Mouse (Mus musculus) frontal cortex, postnatal 10 days (tissue): ENCODE data around the gene Gpr176.

Source experiments
- DNase-seq, 2 experiments: peaks; one replicate each; pipeline ENCODE4 v3.0.0; 2022; ENCODE audit warnings: low spot score in 2 of 2, mixed read lengths in 1 of 2

The Gpr176 gene

DNA sequence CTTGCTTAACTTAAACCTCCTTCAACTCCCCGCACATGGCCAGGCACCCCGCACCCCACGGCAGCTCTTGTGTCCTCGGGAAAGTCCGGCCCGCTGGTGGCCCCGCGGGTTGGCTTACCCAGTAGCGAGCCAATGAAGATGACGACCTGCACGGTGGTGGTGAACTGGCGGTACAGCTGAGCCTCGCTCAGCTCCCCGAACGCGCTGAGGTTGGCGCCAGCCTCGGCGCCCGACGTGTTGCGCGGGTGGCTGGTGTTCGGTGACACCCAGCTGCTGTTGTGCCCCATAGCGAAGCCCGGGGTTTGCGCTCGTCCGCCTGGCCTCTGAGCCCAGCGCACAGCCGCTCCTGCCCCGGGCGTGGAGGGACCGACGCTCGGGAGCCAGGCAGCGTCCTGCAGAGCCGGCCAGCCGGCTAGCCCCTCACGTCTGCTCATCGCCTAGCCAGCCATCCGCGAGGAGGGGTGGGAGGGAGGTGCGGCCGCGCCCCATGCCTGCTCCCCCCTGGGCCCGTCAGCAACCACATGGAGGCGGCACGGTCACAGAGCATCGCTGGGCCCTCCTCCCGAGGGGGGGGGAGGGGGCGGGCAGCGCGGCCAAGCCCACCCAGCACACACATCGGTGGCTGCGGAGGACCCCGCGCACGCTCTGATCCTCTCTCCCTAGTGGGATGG, at the start of gene Gpr176:
Gpr176 (minus strand) TSS at position 519 of the 671 bp plus-strand sequence.
- peak; percentile 53 to 55 for DNase-seq

DNA sequence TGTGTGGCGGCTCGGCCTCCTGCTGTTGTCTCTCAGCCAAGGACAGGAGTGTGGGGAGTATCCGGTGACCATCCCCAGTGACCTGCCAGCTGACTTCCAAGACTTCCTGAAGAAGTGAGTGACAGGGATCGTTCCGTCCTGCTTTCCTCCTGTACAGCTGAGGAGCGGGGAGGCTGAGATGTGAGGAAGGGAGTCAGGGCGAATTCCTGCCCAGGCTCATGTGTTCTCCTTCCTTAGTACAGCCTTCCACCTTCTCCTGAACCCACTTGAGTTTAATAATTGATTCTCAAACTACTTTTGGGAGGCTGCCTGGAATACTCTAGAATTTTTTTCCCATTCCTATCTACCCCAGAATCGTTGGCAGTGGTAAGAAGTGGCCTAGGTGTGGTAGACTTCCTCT, 49.2 kb upstream of the Gpr176 start:
- DNase-seq, result no peak

DNA sequence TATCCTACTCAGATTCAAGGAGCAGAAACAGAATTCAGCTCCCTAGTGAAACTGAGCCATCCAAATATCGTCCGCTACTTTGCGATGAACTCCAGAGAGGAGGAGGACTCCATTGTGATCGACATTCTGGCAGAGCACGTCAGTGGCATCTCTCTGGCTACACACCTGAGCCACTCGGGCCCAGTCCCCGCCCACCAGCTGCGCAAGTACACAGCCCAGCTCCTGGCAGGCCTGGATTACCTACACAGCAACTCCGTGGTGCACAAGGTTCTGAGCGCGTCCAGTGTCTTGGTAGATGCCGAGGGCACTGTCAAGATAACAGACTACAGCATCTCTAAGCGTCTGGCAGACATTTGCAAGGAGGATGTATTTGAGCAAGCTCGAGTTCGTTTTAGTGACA, 48.7 kb upstream of the Gpr176 start:
- DNase-seq, result no peak

DNA sequence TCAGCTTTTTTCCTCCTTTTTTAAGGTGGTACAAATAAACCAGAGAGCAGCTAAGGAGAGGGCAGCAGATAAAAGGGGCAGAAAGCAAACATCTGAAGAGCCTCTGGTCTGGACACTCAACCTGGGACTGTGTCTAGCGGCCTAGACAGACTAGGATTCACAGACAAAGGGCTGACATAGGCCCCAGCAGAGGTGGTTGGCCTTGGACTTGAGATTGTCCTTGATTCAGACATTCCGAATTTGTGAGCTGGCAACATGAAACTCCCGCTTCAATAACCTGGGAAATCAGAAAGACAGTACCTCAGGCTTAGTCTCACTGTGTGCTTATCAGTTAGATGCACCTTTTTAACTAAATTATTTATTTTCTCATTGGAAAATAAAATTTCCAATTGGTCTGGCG, 44.9 kb upstream of the Gpr176 start:
- DNase-seq, result no peak

DNA sequence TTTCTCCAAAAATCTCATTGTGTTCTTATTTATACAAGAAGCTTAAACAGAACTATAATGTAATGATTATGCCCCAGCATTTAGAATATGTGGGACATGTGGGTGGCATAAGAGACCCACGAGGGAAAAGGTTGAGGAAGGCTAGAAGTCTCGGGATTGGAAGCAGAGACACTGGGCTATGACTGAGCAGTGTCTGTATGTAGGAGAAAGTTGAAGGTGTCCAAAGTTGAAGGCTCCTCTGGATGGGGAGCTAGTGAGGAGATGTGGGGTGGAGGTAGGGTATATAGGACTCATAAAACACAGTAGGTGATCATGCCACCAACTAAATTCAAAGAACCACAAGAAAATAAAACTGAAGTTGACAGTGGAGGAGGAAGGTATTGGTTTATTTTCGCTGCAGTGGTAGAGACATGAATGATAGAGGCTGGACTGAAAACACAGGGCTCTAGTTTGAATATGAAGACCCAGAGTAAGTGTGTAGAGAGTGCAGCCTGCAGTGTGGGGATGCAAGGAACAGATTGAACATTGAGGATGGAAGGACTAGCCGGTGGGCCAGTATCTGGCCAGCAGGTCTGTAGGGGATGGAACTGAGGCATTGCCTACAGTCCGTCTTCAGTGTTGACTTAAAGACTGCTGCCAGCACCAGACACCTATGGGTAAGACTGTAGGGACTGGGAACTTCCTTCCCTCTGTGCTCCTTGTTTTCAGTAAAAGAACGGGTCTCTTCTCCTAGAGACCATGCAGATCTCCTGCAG, 42.6 kb upstream of the Gpr176 start:
- no peak for DNase-seq

DNA sequence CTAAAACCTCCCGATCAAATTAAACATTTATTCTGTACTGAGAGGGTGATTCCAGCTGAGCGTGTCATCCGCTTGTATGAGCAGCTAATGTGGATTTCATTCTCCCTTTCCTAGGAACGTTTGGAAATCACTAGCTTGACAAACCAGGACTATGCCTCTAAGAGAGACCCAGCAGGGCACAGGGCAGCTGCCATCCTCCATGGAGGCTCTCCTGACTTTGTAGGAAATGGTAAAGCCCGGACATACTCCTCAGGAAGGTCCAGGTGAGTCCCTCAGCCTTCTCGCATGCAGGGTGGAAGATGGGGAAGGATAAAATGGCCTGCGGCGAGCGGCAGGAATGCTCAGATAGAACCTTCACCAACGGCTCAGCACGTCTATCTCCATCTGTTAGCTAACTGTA, 39.6 kb upstream of the Gpr176 start:
- no peak for DNase-seq

DNA sequence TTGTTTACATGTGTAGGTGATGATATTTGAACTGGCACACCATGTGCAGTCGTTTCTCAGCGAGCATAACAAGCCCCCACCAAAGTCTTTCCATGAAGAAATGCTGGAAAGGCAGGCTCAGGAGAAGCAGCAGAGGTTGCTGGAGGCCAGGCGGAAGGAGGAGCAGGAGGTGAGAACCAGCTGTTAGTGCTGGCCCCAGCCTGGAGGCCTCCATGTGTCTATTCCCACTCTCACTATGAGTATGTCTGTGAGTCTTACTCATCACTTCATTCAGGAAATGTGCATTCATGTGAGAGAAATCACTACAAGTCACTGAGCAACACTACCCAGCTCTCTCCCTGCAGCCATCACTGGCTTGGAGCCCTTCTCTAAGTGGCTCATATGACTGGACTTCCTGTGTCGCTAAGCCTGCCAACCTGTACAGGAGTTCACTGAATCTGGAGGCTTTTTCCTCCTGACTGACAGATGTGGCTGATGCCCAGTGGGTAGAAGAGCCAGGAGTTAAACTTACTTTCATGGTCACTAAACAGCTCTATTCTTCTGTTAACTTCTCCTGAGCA, 35.2 kb upstream of the Gpr176 start:
- no peak for DNase-seq

DNA sequence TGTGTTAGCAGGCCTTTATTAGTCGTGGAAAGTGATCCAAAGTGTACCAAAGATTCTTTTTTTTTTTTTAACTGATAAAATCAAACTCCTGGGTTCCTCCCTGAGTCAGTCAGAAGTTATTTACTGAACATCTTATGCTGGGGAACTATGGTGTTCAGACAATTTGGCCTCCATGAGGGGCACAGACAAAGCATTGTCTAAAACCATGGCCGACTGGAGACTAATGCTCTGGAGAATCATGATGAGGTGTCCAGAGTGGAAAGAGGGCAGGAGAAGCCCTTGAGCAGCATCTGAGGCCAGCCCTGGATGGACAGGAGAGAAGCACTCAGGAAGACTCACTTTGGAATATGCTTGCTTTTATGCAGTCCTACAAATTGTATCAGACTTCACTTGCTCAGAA, 33.6 kb upstream of the Gpr176 start:
- DNase-seq, result no peak

DNA sequence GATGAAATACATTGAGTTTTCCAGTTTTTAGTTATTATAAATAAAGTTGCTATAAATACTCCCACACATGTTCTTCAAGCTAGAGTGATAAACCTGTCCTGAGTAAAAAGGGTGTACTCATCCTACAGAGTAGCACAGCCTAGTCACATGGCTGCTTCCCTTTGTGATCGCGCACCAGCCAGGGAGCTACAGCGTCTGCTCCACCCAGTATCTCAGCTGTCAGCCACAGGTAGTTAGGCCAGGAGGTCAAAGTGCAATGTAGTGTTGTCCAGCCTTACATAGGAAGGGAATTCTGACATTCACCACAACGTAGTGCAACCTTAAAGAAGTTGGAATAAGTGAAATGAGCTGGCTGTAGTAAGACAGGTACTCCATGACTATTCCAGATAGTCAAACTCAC, 32.3 kb upstream of the Gpr176 start:
- no peak for DNase-seq

DNA sequence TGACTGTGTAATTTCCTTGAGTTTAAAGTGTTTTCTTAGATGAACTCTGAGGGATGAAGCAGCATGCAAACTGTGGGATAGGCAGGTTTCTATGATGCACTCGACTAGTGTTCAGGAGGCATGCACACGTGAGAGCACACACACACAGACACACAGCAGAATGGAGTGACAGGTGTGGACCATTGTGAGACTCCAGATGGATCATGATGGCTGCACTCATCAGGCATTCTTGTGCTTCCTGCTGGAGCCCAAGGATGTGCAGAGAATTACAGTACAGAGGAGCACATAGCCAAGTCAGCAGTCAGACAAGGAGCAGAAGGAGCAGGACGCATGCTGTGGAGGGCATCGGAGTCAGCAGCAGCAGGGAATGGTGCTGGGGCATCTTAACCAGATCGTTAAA, 31.1 kb upstream of the Gpr176 start:
- DNase-seq, result no peak

DNA sequence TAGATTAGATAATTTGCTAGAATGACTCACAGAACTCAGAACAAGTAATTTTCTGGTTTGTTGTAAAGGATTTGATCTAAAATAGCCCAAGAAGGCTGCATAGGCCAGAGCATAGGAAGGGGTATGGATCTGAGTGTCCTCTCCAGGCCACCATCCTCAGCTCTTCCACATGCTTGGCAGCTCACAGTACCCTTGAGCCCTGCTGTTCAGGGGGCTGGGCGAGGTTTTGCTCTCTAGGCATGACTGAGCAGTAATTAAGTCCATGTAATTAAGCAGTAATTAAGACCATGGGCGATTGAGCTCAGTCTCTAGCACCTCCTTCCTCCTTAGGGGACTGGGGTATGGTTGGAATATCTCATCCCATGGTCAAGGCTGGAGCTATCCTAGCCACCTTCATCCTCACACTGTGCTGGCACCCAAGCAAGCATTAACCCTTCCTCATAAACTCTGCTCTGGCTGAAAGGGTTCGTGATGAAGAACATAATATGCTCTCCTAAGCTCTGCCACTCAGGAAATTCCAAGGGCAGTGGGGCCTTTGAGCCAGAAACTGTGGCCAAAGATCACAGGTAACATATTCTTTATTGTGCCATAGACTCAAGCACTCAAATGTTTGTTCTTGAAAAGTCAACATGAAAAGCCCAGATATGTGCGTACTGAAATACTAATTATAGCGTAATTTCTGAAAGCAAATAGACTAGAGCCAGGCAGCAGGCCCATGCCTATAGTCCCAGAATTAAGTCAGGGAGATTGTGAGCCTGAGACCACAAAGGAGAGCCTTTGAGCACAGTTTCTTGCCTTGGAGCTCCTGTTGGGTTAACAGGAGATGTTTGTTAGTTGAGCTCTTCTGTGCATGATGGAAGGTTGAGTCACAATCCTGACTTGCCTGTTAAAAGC, 28.9 kb upstream of the Gpr176 start:
- DNase-seq, result no peak

DNA sequence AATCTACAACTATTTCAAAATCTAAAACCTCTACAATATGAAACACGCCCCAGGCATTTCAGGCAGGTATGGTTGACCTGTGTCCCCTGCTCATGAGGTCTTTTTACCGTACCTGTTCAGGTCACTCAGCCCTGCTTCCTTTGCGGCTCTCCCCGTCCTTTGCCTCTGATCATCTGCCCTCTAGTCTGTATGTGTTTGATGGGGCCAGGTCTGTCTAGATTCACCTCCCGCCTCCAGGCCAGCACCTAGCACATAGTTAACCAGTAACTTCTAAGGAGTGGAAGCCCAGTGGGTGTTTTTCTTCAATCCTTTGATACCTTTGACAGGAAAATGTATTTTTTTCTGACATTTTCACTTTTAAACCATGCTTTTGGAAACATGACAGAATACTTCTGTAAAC, 26.5 kb upstream of the Gpr176 start:
- DNase-seq, result no peak

DNA sequence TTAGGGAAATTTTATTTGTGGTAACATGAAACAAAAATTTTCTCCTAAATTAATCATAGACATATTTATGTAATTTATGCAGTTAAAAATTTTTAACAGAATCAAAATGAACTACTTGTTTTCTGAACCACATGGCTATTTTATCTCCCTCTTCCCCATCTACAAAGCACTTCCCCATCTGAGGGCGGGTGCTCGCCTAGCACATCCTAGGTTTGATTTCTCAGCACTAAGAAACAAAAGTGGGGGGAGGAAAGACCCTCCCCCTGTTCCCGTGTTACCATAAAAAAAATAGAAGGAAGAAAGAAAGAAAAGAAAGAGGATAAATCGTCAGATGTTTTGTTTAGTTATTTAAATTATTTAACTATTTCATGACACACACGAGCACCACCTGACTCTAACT, 18.0 kb upstream of the Gpr176 start:
- no peak for DNase-seq

DNA sequence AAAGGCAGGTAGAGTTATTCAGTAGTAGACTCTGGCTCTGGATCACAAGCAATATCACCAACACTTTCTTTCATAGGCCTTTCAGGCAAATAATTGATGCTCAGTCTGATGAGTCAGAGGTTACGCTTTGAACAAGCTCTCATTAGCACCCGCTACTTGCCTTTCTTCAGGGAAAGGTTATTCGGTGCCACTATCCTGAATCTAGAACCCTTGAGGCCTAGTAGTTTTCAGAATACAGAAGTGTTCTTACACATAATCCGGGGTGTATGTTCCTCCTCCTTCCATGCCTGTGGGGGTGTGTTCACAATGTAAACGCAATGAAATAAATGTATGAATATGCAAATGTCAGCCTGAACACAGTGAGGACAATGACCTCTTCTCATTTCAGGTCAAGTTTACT, 16.9 kb upstream of the Gpr176 start:
- DNase-seq, result no peak

DNA sequence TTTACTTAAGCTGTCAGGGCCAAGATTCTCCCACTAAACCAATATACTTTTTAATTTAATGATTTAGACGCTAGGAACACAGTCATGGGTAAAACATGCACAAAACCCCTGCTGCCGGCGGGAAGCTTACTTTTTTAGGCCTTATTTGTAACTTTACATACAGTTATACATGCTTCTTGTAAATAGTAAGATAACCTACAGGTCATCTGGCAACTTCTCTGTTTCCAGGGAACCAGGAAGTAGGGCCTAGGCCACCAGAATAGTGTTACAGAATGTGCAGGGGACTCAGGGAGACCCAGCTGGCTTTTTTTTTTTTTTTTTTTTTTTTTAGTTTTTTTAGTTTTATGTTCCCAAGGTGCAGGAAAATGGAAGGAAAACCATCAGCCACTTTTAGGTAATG, 16.4 kb upstream of the Gpr176 start:
- DNase-seq, result no peak

DNA sequence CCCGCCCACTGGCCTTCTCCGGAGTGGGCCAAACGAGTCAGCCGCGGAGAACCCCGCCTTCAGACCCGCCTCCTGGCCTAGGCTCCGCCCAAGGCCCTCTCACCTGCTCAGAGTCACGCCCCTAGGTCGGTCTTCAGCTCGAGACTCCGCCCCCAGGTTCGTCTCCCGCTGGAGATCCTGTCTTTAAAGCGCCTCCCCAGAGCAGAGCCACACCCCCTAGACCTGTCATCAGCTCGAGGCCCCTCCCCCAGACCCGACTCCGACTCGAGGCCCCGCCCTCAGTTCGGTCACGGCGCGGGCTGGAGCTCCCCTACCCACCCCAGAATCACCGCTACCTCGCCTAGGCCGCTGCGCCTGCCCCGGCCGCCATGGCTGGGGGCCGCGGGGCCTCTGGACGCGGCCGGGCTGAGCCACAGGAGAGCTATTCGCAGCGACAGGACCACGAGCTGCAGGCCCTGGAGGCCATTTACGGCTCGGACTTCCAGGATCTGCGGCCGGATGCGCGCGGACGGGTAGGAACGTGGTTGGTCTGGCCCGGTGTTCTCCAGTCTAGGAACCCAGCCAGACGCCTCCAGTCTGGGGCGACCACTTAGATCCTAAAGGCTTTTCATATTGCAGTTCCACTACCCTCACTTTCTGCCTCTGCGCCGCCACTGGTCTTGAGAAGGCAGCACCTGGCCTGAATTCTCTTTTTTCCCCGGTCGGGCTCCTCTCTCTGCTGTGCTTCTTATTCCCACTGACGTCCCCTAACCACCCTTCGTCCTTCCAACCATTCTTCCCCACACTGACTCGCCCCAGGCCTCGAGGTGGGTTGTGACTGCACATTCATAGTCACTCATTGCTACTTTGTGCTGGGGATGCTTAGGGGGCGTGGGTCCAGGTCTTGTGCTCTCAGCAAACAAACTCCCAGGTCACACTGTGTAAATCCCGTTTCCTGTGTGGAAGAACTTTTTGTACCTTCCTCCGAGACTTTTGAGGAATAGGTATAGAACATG, 15.4 kb upstream of the Gpr176 start, which contains the start of gene Eif2ak4:
Eif2ak4 (plus strand) TSS at position 278 of the 995 bp plus-strand sequence.
- DNase-seq, result peak; percentile 98

DNA sequence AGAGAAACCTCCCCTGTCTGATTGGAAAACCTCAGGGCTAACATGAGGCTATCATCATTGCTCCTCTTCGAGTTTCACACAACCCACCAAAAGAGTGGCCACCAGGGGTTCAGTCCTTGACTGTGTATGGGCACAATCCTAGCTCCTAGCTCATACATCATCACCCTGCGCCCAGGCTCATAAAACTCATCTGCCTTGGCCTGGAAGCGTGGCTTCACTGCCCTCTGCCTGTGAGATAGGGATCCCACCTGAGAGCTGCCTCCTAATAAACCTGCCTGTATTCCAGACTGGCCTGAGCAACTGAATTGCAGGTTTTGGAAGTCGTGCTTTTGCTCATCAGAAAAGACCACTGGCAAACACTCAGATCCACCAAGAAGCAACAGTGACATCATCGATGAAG, 10.2 kb upstream of the Gpr176 start:
- DNase-seq, result no peak

DNA sequence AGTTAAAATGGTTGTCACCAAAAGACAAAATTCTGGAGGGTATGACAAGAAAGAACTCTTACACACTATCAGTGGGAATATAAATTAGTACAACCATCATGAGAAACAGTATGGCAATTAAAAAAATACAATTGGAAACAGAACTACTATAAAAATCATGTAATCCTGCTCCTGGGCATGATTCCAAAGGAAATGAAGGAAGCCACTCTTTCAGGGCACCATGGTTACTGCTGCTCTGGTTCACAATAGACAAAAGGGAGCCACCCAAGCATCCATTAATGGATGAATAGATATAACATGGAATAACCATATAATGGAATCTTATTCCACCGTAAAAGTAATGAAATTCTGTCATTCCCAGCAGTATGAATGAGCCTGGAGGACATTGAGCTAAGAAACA, 6.5 kb upstream of the Gpr176 start:
- no peak for DNase-seq

DNA sequence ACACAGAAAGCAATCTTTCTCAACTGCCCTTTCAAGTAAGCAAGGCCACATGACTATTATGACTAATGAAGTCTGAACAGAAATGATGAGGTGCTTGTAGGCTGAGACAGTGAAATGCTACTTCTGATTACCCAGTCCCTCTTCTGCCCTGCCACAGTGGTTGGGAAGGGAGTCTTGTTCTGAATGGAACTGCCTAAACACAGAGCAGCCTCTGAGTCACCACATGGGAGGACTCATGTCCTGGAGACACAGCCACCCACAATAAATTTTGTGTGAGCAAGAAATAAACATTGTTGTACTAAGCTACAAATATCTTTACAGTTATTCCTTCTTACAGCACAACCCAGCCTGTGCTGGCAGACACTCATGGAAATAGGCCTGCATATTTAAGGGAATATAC, 2.7 kb upstream of the Gpr176 start:
- DNase-seq, result no peak

DNA sequence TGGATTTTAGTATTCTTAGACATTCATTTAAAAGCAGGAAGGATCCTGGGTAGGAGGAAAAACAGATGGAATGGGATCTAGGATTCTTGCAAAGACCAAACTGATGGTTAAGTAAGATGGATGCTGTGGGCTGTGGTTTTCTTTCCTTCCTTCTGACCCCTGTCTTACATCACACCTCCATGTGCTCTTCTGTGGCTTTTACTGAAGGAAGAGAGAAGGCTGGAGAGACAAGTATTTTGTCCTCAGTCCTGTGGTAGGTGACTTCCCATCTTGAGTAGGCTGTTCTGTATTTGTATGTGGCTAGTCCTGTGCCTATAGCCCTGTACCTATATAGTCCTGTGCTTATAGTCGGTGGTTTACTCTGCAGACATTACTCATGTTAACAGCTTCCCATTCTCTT, 2.3 kb upstream of the Gpr176 start:
- no peak for DNase-seq
